Mouse (Mus musculus) E14TG2a.4 (cell line): ENCODE data around the gene Crisp4.

Experiments used
- CTCF ChIP-seq: conservative IDR thresholded peaks from 2 replicates; pipeline ENCODE4 v1.5.1; 2014; ENCODE audit warnings: low read length
- NANOG ChIP-seq: IDR thresholded peaks from 2 replicates; pipeline ENCODE4 v1.6.1; 2014; ENCODE audit warnings: borderline replicate concordance, low read length, mixed read lengths

DNA sequence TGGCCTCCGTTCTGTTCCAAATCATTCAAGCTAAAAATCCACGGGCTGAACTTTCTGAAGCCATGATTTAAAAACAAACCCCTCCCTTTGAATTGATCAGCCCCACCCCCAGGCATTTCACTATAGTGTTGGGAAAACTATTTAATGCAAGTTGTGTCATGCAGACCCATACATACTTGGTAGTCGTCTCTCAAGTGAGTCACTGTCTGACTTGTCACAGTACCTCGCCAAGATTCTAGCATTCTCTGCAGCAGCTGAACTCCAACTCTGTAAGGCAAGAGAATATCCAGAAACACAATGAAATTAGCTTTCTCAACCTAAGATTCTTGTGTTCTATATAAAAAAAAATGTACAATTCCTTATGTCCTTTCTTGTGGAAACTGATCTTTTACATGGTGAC is 15.7 kb downstream of the Crisp4 start:
- TF ChIP-seq CTCF, result no peak
- no peak for TF ChIP-seq NANOG
